Mouse (Mus musculus) midbrain, postnatal 0 days (tissue): ENCODE data around the gene Cpa5. TPM values are rescaled to one million over a fixed set of nuclear protein-coding genes. Genes with fewer than 3 reads are reported as not detected.
A peak's percentile ranks its signal among the peaks of the same experiment; 100 is the strongest.

Experiments
- ATAC-seq: fragments of 200-750 bp; cut with Nextera tagmentation; 2 replicates; pipeline ENCODE4 v1.8.0; 2017; ENCODE audit warnings: moderate number of reproducible peaks, mild to moderate bottlenecking, moderate TSS enrichment, moderate library complexity; ENCODE audit not compliant: low FRiP score
- DNase-seq: peaks from one replicate; pipeline ENCODE4 v3.0.0-alpha.2; 2015; ENCODE audit warnings: low spot score
- H3K27ac ChIP-seq: fragments of 300-500 bp; sonication (generic); 2 replicates; pipeline ENCODE4 v1.5.1; 2014; ENCODE audit warnings: low read depth, mild to moderate bottlenecking, low read length, mixed read lengths
- H3K27me3 ChIP-seq: fragments of 300-500 bp; sonication (generic); 2 replicates; pipeline ENCODE4 v1.6.1; 2014; ENCODE audit warnings: low read length, control low read depth, mixed read lengths; ENCODE audit not compliant: insufficient read depth
- H3K36me3 ChIP-seq: fragments of 300-500 bp; sonication (generic); 2 replicates; pipeline ENCODE4 v1.6.1; 2014; ENCODE audit warnings: low read length, control low read depth, mixed read lengths; ENCODE audit not compliant: insufficient read depth
- H3K4me1 ChIP-seq: fragments of 300-500 bp; sonication (generic); 2 replicates; pipeline ENCODE4 v1.6.1; 2014; ENCODE audit warnings: mild to moderate bottlenecking, control low read depth, antibody characterized with exemption, low read length, mixed read lengths; ENCODE audit not compliant: insufficient read depth
- H3K4me2 ChIP-seq: fragments of 300-500 bp; sonication (generic); 2 replicates; pipeline ENCODE4 v1.6.1; 2014; ENCODE audit warnings: low read depth, mild to moderate bottlenecking, low read length, mixed read lengths; ENCODE audit not compliant: poor library complexity, severe bottlenecking
- H3K4me3 ChIP-seq: fragments of 300-500 bp; sonication (generic); 2 replicates; pipeline ENCODE4 v1.5.1; 2014; ENCODE audit warnings: low read depth, mild to moderate bottlenecking, low read length, moderate library complexity
- H3K9ac ChIP-seq: fragments of 300-500 bp; sonication (generic); replicated peaks from 2 replicates; pipeline ENCODE4 v1.6.1; 2014; ENCODE audit warnings: mild to moderate bottlenecking, low read length, moderate library complexity, mixed read lengths; ENCODE audit not compliant: poor library complexity, severe bottlenecking
- H3K9me3 ChIP-seq: fragments of 300-500 bp; sonication (generic); 2 replicates; pipeline ENCODE4 v1.6.1; 2016; ENCODE audit warnings: low read length, control low read depth
- CTCF ChIP-seq: IDR thresholded peaks from 2 replicates; pipeline ENCODE4 v1.5.1; 2016; ENCODE audit warnings: antibody characterized with exemption, mild to moderate bottlenecking
- WGBS: fragments of 180-500 bp; shearing (Covaris S2); extraction: QIAGEN DNeasy Blood & Tissue Kit; methylation state at CpG from one replicate; pipeline ENCODE4 v1.1.7; 2014; 5-methylcytosine and 5-hydroxymethylcytosine counted together
- polyA plus RNA-seq: library from polyadenylated mRNA; unstranded; fragments of >200 nt; fragmentation: Nextera tagmentation; extraction: Ambion mirVana; gene quantifications from 2 replicates; pipeline ENCODE4 v1.2.1, GENCODE M21; 2015
- total RNA-seq: library from RNA; depleted of rRNA; stranded (reverse); fragments of >200 nt; gene quantifications from 2 replicates; pipeline ENCODE4 v1.2.3, GENCODE M21; 2014

Gene Cpa5
- total and polyA plus RNA-seq, 2 experiments from 2014 or later, result not detected

DNA sequence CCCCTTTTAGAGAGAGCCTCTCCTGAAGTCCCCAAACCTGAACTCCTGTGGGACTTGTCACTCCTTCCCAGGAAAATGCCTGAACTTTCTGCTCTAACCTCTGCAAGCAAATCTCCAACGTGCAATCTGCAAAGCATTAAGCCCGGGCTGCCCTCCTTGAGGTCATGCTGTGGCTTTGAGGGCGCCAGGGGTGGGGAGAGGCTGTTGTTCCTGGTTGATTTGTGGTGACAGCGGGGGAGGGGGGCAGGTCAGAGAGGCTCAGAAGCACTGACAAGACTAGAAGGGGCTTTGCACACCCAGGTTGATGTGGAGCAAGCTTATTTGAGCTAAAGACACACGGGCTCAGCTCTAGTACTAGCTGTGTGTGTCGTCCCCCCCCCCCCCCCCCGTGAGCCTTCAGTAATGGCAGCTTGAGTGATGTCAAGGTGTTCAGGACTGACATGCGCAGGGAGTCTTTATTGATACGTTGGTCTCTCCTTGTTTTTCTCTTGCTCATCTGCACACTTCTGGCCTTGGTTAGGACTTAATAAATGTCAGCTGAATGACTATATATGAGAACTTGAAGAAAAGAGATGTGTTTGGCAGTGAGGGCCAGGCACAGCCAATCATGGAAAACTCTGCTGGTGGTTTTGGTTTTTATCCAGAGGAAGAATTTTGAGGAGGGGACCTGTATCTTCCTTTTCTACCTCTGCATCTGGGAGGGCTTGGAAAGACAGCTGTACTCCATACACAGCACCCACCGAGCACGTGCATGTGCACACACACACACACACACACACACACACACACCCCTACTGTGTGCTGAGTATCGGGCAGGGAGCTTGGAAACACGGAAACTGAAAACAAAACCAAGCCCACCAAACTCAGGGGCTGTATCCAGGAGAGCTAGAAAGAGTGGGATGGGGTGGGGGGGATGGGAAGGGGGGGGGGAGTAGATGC lies 6.5 kb downstream of the Cpa5 start:
- WGBS, result 7% methylated on average over 13 of the region's 13 CpGs
- ATAC-seq (peak; percentile 8), DNase-seq (no peak)
- Histone ChIP-seq H3K27ac (peak overlapping the region; percentile 73), H3K9me3 (no peaks in the 10 kb centered on the region), H3K36me3 (no peaks in the 10 kb centered on the region), H3K4me1 (peaks cover 7% of the 10 kb centered on the region; the same call in 1 of the 2 replicates), H3K9ac (no peak overlapping the region), H3K4me3 (peak overlapping the region; percentile 17; the same call in 1 of the 2 replicates), H3K27me3 (no peaks in the 10 kb centered on the region), H3K4me2 (peak overlapping the region; percentile 50)
- no peak for TF ChIP-seq CTCF

DNA sequence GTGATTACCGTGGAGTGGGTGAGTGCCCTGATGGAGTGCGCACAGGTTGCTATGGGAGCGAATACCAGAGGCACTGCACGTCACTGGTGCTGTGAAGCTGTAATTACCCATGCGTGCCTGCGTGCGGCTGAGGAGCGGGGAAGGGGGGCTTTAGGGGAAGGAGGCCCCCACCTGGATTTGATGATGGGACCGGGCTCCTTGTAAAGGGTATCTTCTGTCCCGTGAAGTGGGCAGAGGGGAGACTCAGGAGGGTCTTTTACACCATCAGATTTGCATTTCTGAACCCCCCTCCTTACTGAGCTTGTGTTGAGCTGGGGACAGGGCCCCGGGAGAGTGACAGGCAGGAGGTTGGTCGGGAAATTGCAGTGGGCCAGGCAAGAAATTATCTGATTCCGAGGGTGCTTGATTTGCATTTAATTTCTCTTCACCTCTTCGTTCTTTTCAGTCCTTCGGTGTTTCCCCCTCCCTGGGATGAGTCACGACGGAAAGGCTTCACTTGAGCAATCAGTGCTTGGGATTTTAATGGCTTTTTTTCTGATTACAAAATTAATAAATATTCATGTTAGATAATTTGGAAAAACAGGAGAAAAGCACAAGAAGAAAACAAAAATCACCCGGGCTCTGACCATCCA lies 7.3 kb downstream of the Cpa5 start:
- peak; percentile 86 for DNase-seq
- H3K36me3 ChIP-seq, result no peaks in the 10 kb centered on the region

DNA sequence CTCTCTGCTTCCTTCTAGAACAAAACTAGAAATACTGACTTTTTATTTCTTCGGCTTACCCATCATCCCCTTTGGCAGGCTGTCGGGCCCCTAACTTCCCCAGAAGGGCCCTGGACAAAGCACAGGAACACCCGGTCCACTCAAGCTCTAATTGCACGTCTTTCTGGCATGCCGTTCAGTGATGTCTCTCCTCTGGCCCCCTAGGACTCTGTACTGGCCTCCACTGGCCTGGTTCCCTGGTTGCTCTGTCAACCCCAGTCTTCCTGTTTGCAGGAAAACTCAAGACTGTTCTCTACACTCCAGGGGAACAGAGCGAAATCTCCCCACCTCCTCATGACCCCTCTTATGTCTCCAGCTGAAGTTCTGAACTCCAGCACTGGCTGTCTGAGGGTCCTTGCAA lies 7.9 kb downstream of the Cpa5 start:
- no peak overlapping the region for H3K9ac ChIP-seq
- no peaks in the 10 kb centered on the region for H3K27me3 ChIP-seq
- H3K4me2 ChIP-seq, result no peak overlapping the region
- no peaks in the 10 kb centered on the region for H3K9me3 ChIP-seq
- no peak for DNase-seq
- no peaks in the 10 kb centered on the region for H3K36me3 ChIP-seq
- no peak for TF ChIP-seq CTCF
- H3K27ac ChIP-seq, result peak overlapping the region; percentile 18; the same call in 1 of the 2 replicates
- ATAC-seq, result no peak
- H3K4me1 ChIP-seq, result peaks cover 7% of the 10 kb centered on the region; the same call in 1 of the 2 replicates
- 20% methylated on average over 6 of the region's 6 CpGs for WGBS
- no peak overlapping the region for H3K4me3 ChIP-seq

More for the DNA sequence above, 7.3 kb downstream of the Cpa5 start:
- 3% methylated on average over 18 of the region's 18 CpGs for WGBS
- H3K9ac ChIP-seq, result 0 out of 2 replicates have a peak overlapping the region, but pooled peaks have one; percentile 44
- peak; percentile 94 for ATAC-seq
- peak overlapping the region; percentile 50 for H3K4me2 ChIP-seq
- no peaks in the 10 kb centered on the region for H3K9me3 ChIP-seq
- TF ChIP-seq CTCF, result peak; percentile 36
- H3K4me1 ChIP-seq, result peaks cover 7% of the 10 kb centered on the region; the same call in 1 of the 2 replicates
- peak overlapping the region; percentile 73 for H3K27ac ChIP-seq
- H3K27me3 ChIP-seq, result no peaks in the 10 kb centered on the region
- H3K4me3 ChIP-seq, result peak overlapping the region; percentile 17; the same call in 1 of the 2 replicates

DNA sequence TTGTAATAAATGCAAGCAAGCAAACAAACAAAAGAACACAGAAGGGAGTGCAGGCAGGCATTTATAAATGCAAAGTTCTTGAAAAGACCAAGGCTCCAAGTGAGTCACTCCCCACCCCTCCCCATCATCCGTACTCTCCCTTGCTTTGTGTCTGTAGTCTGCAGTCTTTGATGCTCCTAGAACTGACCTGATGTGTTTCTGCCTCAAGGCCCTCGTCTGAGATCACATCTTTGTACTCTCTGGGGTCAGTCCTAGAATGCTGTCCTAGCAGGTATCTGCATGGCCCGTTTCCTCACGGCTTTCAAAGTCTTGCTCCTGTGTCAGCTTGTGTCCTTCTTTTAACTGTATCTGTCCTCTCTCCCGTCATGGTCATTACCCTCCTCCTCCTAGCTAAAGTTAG lies 8.8 kb downstream of the Cpa5 start:
- ATAC-seq (no peak), DNase-seq (no peak)
- Histone ChIP-seq H3K4me1 (peaks cover 7% of the 10 kb centered on the region; the same call in 1 of the 2 replicates), H3K27ac (no peak overlapping the region), H3K9ac (no peak overlapping the region), H3K36me3 (no peaks in the 10 kb centered on the region), H3K4me2 (no peak overlapping the region), H3K4me3 (no peak overlapping the region), H3K9me3 (no peaks in the 10 kb centered on the region), H3K27me3 (no peaks in the 10 kb centered on the region)
- WGBS, result 65% methylated on average over 5 of the region's 5 CpGs
- TF ChIP-seq CTCF, result no peak

DNA sequence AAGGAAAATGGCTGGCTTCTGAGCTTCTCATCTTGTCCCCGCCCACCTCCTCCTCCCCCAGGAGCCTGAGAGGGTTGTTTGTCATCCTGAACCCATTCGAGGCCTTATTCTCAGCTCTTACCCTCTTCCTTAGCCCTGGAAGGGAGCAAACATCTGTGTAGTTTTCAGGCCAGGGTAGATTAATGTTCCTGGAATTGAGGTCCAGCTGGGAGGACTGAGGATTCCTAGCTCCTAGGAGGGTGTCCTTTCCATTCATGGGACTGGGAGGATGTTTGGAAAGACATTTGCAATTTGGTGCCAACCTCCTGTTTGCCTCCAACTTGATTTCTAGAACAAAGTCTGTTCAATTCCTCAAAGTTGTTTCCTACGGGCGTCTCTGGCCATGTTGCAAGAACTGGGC lies 9.8 kb downstream of the Cpa5 start:
- no peak for DNase-seq
- no peak overlapping the region for H3K9ac ChIP-seq
- WGBS, result 86% methylated on average over 4 of the region's 4 CpGs
- H3K4me2 ChIP-seq, result no peak overlapping the region
- no peak overlapping the region for H3K27ac ChIP-seq
- no peaks in the 10 kb centered on the region for H3K27me3 ChIP-seq
- no peak for TF ChIP-seq CTCF
- peaks cover 7% of the 10 kb centered on the region; the same call in 1 of the 2 replicates for H3K4me1 ChIP-seq
- H3K36me3 ChIP-seq, result no peaks in the 10 kb centered on the region
- H3K9me3 ChIP-seq, result no peaks in the 10 kb centered on the region
- H3K4me3 ChIP-seq, result no peak overlapping the region
- no peak for ATAC-seq
